Mouse (Mus musculus): ENCODE data around the gene Mrpl57. TPM values are rescaled to one million over a fixed set of nuclear protein-coding genes. Genes with fewer than 3 reads are reported as not detected.
A peak's percentile ranks its signal among the peaks of the same experiment; 100 is the strongest.

Mrpl57 gene
- polyA plus RNA-seq, 2 experiments from 2014 or later: 116 to 117 TPM

- ATAC-seq: no peak
Measured at GRCm38 (mm10) chr14:57861987-57862412, 36.0 kb downstream of the Mrpl57 start.

GRCm38 (mm10) chr14:57863129-57863528 is 37.1 kb downstream of the Mrpl57 start:
- no peak for ATAC-seq

GRCm38 (mm10) chr14:57865256-57865655 is 39.2 kb downstream of the Mrpl57 start:
- ATAC-seq: peak; percentile 86

- ATAC-seq: no peak
Measured at GRCm38 (mm10) chr14:57866676-57867276, 40.7 kb downstream of the Mrpl57 start.

- ATAC-seq: no peak
Measured at GRCm38 (mm10) chr14:57877921-57878320, 51.9 kb downstream of the Mrpl57 start.

Other genes with a start within 250 kb of the Mrpl57 start
- gene Xpo4, start 160.8 kb upstream of the Mrpl57 start, polyA plus RNA-seq (2017; shearing (Covaris generic)): 10 to 100 TPM; 21.2 to 28.7 TPM
- not detected for gene Gm49361, start 80.1 kb upstream of the Mrpl57 start, polyA plus RNA-seq (2017; shearing (Covaris generic))
- gene Lats2, start 67.8 kb upstream of the Mrpl57 start, polyA plus RNA-seq (2017; shearing (Covaris generic)): 10 to 100 TPM; 17.9 to 20.7 TPM
- gene Sap18, start 28.1 kb upstream of the Mrpl57 start, polyA plus RNA-seq (2017; shearing (Covaris generic)): 100 to 1,000 TPM; 206 to 224 TPM
- 1 to 10 TPM; 6.5 to 6.9 TPM for gene Ska3, start within 50 bp of the Mrpl57 start, polyA plus RNA-seq (2017; shearing (Covaris generic))
- 100 to 1,000 TPM; 212 to 237 TPM for gene Zdhhc20, start 64.0 kb downstream of the Mrpl57 start, polyA plus RNA-seq (2017; shearing (Covaris generic))
- gene Micu2, start 173.0 kb downstream of the Mrpl57 start, polyA plus RNA-seq (2017; shearing (Covaris generic)): 10 to 100 TPM; 12.1 to 14.0 TPM
- gene Fgf9, start 244.3 kb downstream of the Mrpl57 start, polyA plus RNA-seq (2017; shearing (Covaris generic)): under 1 TPM in 1 of 2 experiments, not detected in 1; 0.29 TPM